Mouse (Mus musculus) G1E (cell line): ENCODE measurements at regions not wholly inside any gene's neighbourhood (a gene's known extent, or its start where the extent isn't known, plus 50 kb on each side); places are given as distances from the start of the nearest gene placed in this dataset.

Source experiments
- CTCF ChIP-seq: IDR thresholded peaks from 2 replicates; pipeline ENCODE4 v1.5.1; 2012; ENCODE audit warnings: low read depth, low read length, inconsistent platforms, mixed read lengths
- GATA1 ChIP-seq: IDR thresholded peaks from 2 replicates; pipeline ENCODE4 v1.6.1; 2012; ENCODE audit warnings: borderline replicate concordance, low read length, inconsistent platforms, mixed read lengths
- GATA2 ChIP-seq: IDR thresholded peaks from 2 replicates; pipeline ENCODE4 v1.6.1; 2012; ENCODE audit warnings: low read depth, low read length, inconsistent platforms, borderline replicate concordance

- TF ChIP-seq CTCF (no peak), GATA1 (no peak), GATA2 (no peak)
These were observed 81.0 kb upstream of the Cers4 start for GRCm38 (mm10) chr8:4411836-4412235.
